Mouse (Mus musculus) spleen, adult 2 months (tissue): ENCODE data around the gene Ccn5.

Source experiments
- CTCF ChIP-seq: fragments of 200-500 bp; IDR thresholded peaks from 2 replicates; pipeline ENCODE4 v1.5.1; 2011; ENCODE audit warnings: mild to moderate bottlenecking, inconsistent platforms; ENCODE audit not compliant: insufficient read depth, insufficient read length, insufficient replicate concordance; ENCODE audit errors: extremely low read depth
- POLR2A ChIP-seq: fragments of 200-500 bp; IDR thresholded peaks from 2 replicates; pipeline ENCODE4 v1.6.1; 2011; ENCODE audit warnings: low read depth, low read length, inconsistent platforms

GRCm38 (mm10) chr2:163826494-163826893 lies 5.8 kb downstream of the Ccn5 start:
- TF ChIP-seq POLR2A (no peak), CTCF (no peak)
